Mouse (Mus musculus): ENCODE results near the gene Rbfox1. TPM values are rescaled to one million over a fixed set of nuclear protein-coding genes. Genes with fewer than 3 reads are reported as not detected.

Gene Rbfox1
- polyA plus RNA-seq, 1 experiment from 2014 or later, result 339 TPM

DNA sequence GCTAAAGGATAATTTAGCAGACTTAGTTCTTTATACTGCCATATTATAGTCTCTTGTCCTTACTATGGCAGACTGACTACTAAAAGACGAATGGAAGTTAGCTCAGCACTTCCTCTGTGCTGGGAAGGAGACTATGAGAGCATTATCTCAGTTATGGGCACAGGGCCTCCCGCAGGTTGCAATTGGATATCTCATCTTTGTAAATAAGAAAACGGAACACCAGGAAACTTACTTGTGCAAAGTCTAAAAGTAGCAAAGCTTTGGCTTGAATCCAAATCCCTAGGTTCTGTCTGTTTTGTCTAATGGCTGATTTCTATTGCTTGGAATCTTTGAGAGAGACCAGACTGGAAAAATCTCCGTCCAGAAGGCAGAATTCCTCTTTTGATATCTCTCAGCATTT lies 1207.7 kb downstream of the Rbfox1 start:
- no peaks in the 10 kb centered on the region for H3K36me3 ChIP-seq (ENCODE audit: control insufficient read depth, insufficient read depth, low read length)
- no peak overlapping the region for H3K4me3 ChIP-seq (ENCODE audit: low read depth, low read length)
- ATAC-seq (ENCODE audit: low read depth), result no peak
- 75% methylated on average over 4 of the region's 4 CpGs for WGBS
- no peak overlapping the region for H3K27ac ChIP-seq (ENCODE audit: low read depth, low read length)
- H3K27me3 ChIP-seq (ENCODE audit: control insufficient read depth, insufficient read depth, low read length), result no peaks in the 10 kb centered on the region
- no peaks in the 10 kb centered on the region for H3K4me1 ChIP-seq (ENCODE audit: control insufficient read depth, insufficient read depth, low read length)
- H3K4me2 ChIP-seq (ENCODE audit: low read depth, low read length), result no peak overlapping the region
- no peak overlapping the region for H3K9ac ChIP-seq (replicated peaks; ENCODE audit: low read depth, low read length)
- no peaks in the 10 kb centered on the region for H3K9me3 ChIP-seq (ENCODE audit: control insufficient read depth, low read length)

DNA sequence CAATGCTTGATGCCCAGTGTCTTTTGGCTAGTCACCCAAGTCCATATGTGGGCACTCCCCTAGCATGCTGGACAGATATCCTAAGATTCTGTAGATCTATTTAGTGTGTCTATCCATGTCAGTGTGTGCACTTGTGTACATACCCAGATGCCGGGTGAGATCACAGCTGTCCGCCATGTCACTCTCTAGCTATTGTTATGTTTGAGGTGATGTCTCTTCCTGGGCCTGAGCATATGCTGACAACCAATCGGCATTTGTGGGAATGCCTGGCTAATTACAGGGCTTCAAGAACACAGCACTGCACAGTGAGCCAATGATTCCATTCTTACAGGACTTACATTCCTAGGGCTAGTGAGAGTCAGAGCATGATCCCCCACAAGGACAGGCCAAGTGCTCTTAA lies 1208.5 kb downstream of the Rbfox1 start:
- H3K4me2 ChIP-seq (ENCODE audit: low read depth, low read length), result no peak overlapping the region
- H3K9me3 ChIP-seq (ENCODE audit: control insufficient read depth, low read length), result no peaks in the 10 kb centered on the region
- no peak for ATAC-seq (ENCODE audit: low read depth)
- H3K4me1 ChIP-seq (ENCODE audit: control insufficient read depth, insufficient read depth, low read length), result no peaks in the 10 kb centered on the region
- no peak overlapping the region for H3K4me3 ChIP-seq (ENCODE audit: low read depth, low read length)
- no peak overlapping the region for H3K9ac ChIP-seq (replicated peaks; ENCODE audit: low read depth, low read length)
- no peaks in the 10 kb centered on the region for H3K36me3 ChIP-seq (ENCODE audit: control insufficient read depth, insufficient read depth, low read length)
- 90% methylated on average over 3 of the region's 3 CpGs for WGBS
- H3K27me3 ChIP-seq (ENCODE audit: control insufficient read depth, insufficient read depth, low read length), result no peaks in the 10 kb centered on the region
- no peak overlapping the region for H3K27ac ChIP-seq (ENCODE audit: low read depth, low read length)

DNA sequence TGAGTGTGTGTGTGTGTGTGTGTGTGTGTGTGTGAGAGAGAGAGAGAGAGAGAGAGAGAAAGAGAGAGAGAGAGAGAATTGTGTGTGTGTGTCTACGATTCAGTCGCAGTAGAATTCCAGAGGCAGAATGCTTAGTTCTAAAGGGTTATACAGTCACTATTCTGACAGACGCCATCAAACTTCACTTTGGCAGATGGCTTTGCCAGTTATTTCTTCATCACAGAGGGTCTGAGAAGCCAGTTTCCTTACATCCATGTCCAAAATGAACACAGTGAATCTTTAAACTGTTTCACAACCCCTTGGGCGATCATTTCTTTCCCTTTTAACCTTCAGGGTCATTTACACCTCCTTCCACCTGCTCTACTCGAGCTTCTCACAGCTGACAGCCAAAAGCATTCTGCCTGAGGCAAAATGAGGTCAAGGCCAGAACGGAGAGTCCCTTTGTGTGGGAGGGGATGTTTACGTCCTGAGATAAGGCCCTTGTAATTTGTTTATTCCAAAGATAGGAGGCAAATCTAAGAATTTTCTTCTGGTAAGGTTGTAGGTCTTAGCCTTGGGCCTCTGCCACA lies 1209.1 kb downstream of the Rbfox1 start:
- WGBS, result 82% methylated on average over 7 of the region's 7 CpGs
- no peak overlapping the region for H3K9ac ChIP-seq (replicated peaks; ENCODE audit: low read depth, low read length)

DNA sequence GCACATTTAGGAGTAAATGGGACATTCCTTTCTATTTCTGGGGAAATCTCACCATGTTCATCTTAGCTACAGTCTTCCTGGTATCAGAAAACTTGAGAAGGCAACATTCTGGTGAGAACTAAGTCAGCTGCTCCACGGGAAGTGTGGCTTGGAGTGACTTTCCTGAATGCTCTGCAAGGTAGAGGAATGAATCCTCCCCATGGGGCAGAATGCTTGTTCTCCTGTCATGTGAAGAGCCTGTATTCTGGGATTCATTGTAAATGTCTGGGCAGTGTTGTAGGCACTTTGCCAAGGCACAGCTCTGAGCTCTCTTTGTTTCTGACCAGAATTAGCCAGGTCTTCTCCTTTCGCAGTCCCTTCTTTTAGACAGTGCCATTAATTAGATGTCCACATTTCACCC lies 1211.9 kb downstream of the Rbfox1 start:
- H3K4me2 ChIP-seq (ENCODE audit: low read depth, low read length), result no peak overlapping the region

More for the DNA sequence above, 1209.1 kb downstream of the Rbfox1 start:
- Histone ChIP-seq H3K4me1 (ENCODE audit: control insufficient read depth, insufficient read depth, low read length) (no peaks in the 10 kb centered on the region), H3K36me3 (ENCODE audit: control insufficient read depth, insufficient read depth, low read length) (no peaks in the 10 kb centered on the region), H3K4me2 (ENCODE audit: low read depth, low read length) (no peak overlapping the region), H3K27ac (ENCODE audit: low read depth, low read length) (no peak overlapping the region), H3K27me3 (ENCODE audit: control insufficient read depth, insufficient read depth, low read length) (no peaks in the 10 kb centered on the region), H3K9me3 (ENCODE audit: control insufficient read depth, low read length) (no peaks in the 10 kb centered on the region), H3K4me3 (ENCODE audit: low read depth, low read length) (no peak overlapping the region)
- no peak for ATAC-seq (ENCODE audit: low read depth)

DNA sequence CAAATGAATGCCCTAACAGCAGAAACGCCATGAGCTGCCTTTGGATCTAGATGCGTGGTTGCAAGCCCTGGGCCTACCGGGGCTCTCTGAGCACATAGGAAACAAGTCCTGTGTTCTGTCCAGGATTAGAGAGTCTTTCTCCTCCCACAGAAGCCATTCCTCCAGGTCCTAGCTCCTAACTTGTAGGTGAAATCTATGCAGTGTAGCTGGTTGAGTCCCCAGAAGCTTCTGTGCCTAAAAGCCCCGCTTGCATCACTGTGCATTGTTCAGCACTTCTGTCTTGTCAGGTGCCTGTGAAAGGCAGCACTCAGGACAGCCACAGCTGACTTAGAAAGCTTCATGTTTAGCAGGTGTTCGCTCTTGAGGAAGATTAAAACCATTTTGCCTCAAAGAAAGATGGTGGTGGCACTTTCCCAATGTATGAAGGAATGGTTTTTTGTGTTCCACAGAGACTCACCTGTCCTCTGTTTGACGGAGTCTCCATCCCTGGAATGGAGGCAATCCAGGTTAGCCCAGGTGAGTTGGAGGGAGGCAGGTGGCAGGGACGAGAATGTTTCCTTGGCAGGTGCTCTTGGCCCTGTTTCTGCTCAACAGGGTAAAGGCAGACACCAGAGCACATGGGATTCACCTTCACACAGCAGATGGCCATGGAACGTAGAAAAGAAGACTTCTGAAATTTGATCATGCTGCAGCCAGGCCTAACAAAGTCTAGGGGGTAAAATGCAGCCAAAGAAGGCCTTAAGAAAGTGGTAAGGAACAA lies 1213.0 kb downstream of the Rbfox1 start:
- WGBS, result 91% methylated on average over 8 of the region's 8 CpGs

More for the DNA sequence above, 1211.9 kb downstream of the Rbfox1 start:
- Histone ChIP-seq H3K4me3 (ENCODE audit: low read depth, low read length) (no peak overlapping the region), H3K27ac (ENCODE audit: low read depth, low read length) (no peak overlapping the region), H3K27me3 (ENCODE audit: control insufficient read depth, insufficient read depth, low read length) (no peaks in the 10 kb centered on the region), H3K36me3 (ENCODE audit: control insufficient read depth, insufficient read depth, low read length) (no peaks in the 10 kb centered on the region), H3K9me3 (ENCODE audit: control insufficient read depth, low read length) (no peaks in the 10 kb centered on the region), H3K4me1 (ENCODE audit: control insufficient read depth, insufficient read depth, low read length) (no peaks in the 10 kb centered on the region), H3K9ac (replicated peaks; ENCODE audit: low read depth, low read length) (no peak overlapping the region)
- WGBS, result 70% methylated on average over 2 of the region's 2 CpGs
- no peak for ATAC-seq (ENCODE audit: low read depth)

DNA sequence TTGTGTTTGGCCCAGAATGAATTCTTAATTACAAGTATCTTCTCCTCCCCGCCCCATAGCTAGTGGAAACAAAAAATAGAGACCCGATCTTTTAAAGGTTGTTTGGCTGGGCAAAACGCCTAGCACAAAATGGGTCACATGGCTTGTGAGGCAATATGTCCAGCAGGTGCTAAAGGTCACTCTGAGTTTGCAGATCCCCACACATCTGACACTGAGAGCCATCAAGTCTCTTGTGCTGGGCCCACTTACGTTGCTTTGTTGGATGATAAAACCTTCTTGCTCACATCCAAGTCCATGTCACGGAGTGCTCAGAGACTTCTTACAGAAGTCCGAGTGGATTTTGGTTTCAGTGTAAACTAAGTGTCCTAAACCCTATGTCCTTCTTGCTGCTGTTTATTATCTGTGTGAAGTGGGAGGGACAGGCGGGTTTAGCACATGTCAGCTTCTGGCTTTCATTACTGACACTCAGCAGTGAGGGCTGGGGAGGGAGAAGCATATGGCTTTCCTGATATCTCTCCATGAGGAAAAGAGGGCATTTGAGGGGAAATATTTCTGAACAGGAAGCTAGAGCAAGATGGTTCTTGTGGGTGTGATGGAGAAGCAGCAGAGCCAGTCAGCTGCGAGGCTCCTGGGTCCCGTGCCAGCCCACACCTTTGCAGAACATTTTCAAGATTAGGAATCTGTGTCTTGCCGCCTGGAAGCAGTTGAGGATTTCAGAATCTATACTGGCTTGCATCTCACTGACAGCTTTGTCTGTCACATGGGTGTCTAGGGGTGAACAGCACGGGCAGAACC lies 1214.5 kb downstream of the Rbfox1 start:
- no peaks in the 10 kb centered on the region for H3K27me3 ChIP-seq (ENCODE audit: control insufficient read depth, insufficient read depth, low read length)
- no peaks in the 10 kb centered on the region for H3K4me1 ChIP-seq (ENCODE audit: control insufficient read depth, insufficient read depth, low read length)
- no peak for ATAC-seq (ENCODE audit: low read depth)
- 83% methylated on average over 11 of the region's 11 CpGs for WGBS
- H3K9ac ChIP-seq (replicated peaks; ENCODE audit: low read depth, low read length), result no peak overlapping the region
- no peak overlapping the region for H3K27ac ChIP-seq (ENCODE audit: low read depth, low read length)
- no peaks in the 10 kb centered on the region for H3K9me3 ChIP-seq (ENCODE audit: control insufficient read depth, low read length)
- H3K36me3 ChIP-seq (ENCODE audit: control insufficient read depth, insufficient read depth, low read length), result no peaks in the 10 kb centered on the region
- no peak overlapping the region for H3K4me2 ChIP-seq (ENCODE audit: low read depth, low read length)
- H3K4me3 ChIP-seq (ENCODE audit: low read depth, low read length), result no peak overlapping the region

More for the DNA sequence above, 1213.0 kb downstream of the Rbfox1 start:
- Histone ChIP-seq H3K9ac (replicated peaks; ENCODE audit: low read depth, low read length) (no peak overlapping the region), H3K27me3 (ENCODE audit: control insufficient read depth, insufficient read depth, low read length) (no peaks in the 10 kb centered on the region), H3K27ac (ENCODE audit: low read depth, low read length) (no peak overlapping the region), H3K4me2 (ENCODE audit: low read depth, low read length) (no peak overlapping the region), H3K36me3 (ENCODE audit: control insufficient read depth, insufficient read depth, low read length) (no peaks in the 10 kb centered on the region), H3K9me3 (ENCODE audit: control insufficient read depth, low read length) (no peaks in the 10 kb centered on the region), H3K4me1 (ENCODE audit: control insufficient read depth, insufficient read depth, low read length) (no peaks in the 10 kb centered on the region), H3K4me3 (ENCODE audit: low read depth, low read length) (no peak overlapping the region)
- ATAC-seq (ENCODE audit: low read depth), result no peak

DNA sequence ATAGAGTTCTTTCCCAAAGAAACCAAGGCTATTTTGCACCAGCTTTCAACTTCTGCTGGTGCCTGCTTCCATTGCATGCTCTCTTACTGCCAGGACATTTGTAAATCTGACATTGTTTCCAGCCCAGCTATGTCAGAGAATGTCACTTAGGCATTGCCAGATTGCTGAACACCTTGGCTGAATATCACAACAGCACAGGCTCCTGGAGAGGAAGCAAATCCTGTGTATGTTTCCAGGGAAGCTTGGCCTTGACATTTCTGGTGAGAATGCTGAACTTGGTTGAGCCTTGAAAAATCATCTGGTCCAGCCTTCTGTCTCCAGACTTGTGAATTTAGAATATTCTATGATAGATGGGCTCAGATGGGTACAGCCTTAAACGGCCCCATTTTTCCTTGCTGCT lies 1217.3 kb downstream of the Rbfox1 start:
- Histone ChIP-seq H3K4me2 (ENCODE audit: low read depth, low read length) (no peak overlapping the region), H3K9ac (replicated peaks; ENCODE audit: low read depth, low read length) (no peak overlapping the region), H3K27ac (ENCODE audit: low read depth, low read length) (no peak overlapping the region), H3K4me1 (ENCODE audit: control insufficient read depth, insufficient read depth, low read length) (no peaks in the 10 kb centered on the region), H3K9me3 (ENCODE audit: control insufficient read depth, low read length) (no peaks in the 10 kb centered on the region), H3K4me3 (ENCODE audit: low read depth, low read length) (no peak overlapping the region), H3K36me3 (ENCODE audit: control insufficient read depth, insufficient read depth, low read length) (no peaks in the 10 kb centered on the region), H3K27me3 (ENCODE audit: control insufficient read depth, insufficient read depth, low read length) (no peaks in the 10 kb centered on the region)
- ATAC-seq (ENCODE audit: low read depth), result no peak
- 93% methylated on average over 1 of the region's 1 CpGs for WGBS

DNA sequence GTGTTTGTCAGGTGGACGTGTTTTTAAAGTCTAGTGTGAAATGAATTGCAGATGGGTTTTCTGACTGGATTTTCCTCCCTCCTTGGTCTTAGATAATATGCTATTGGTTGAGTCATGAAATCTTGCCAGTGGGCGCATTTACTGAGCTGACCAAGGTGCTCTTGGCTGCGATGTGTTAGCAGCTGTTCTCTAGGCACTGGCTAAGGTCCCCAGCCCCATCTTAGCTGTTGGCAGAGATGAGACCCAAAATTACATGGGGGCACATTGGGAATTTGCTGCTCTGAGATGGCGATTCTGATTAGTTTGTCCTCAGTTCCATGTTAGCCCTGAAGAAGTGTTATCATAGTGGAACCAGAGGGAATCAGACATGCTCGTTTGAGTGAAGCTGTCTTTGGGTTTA lies 1218.1 kb downstream of the Rbfox1 start:
- Histone ChIP-seq H3K9me3 (ENCODE audit: control insufficient read depth, low read length) (no peaks in the 10 kb centered on the region), H3K27me3 (ENCODE audit: control insufficient read depth, insufficient read depth, low read length) (no peaks in the 10 kb centered on the region), H3K9ac (replicated peaks; ENCODE audit: low read depth, low read length) (no peak overlapping the region), H3K36me3 (ENCODE audit: control insufficient read depth, insufficient read depth, low read length) (no peaks in the 10 kb centered on the region), H3K4me1 (ENCODE audit: control insufficient read depth, insufficient read depth, low read length) (no peaks in the 10 kb centered on the region), H3K4me2 (ENCODE audit: low read depth, low read length) (no peak overlapping the region), H3K27ac (ENCODE audit: low read depth, low read length) (no peak overlapping the region), H3K4me3 (ENCODE audit: low read depth, low read length) (no peak overlapping the region)
- WGBS, result 77% methylated on average over 5 of the region's 5 CpGs
- ATAC-seq (ENCODE audit: low read depth), result no peak

DNA sequence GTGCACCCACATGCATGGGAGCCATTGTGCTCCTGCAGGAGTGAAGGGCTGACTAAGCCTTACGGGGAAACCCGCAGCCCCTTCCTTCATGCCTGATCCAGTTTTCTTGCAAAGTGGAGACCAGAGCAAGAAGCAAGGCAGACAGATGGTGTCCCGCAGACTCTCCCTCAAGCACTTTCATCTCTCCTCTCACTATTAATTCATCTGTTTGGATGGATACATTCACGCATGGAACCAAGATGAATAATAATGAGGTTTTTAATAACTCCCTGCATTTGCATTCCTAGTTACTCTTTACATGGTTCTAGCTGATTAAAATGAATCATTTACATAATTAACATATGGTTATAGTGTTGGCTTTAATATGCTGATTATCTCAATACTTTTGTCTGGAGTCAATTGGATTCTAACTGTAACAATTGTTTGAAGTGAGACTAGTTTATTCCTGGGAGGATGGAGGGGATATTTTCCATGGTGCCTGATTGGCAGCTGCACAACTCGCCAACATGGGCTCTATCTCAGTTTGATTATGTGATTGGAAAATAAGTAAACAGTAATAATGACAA lies 1221.4 kb downstream of the Rbfox1 start:
- Histone ChIP-seq H3K27ac (ENCODE audit: low read depth, low read length) (no peak overlapping the region), H3K36me3 (ENCODE audit: control insufficient read depth, insufficient read depth, low read length) (no peaks in the 10 kb centered on the region), H3K27me3 (ENCODE audit: control insufficient read depth, insufficient read depth, low read length) (no peaks in the 10 kb centered on the region), H3K9me3 (ENCODE audit: control insufficient read depth, low read length) (no peaks in the 10 kb centered on the region), H3K4me2 (ENCODE audit: low read depth, low read length) (no peak overlapping the region), H3K4me3 (ENCODE audit: low read depth, low read length) (no peak overlapping the region), H3K9ac (replicated peaks; ENCODE audit: low read depth, low read length) (no peak overlapping the region), H3K4me1 (ENCODE audit: control insufficient read depth, insufficient read depth, low read length) (no peaks in the 10 kb centered on the region)
- WGBS, result 56% methylated on average over 5 of the region's 5 CpGs
- ATAC-seq (ENCODE audit: low read depth), result peak; percentile 21; the same call in 1 of the 2 replicates

Measured in neural tube, embryonic 14.5 days (tissue).